Mouse (Mus musculus): ENCODE results near the gene Icosl.
"Not testable (repeated sequence)": the region's sequence is repeated elsewhere in the genome, so short reads cannot be mapped to it uniquely, and the experiment has no call there.

Gene Icosl

GRCm38 (mm10) chr10:78115153-78115552 lies 46.1 kb downstream of the Icosl start:
- DNase-seq (ENCODE audit: low spot score in 2 of 2) = peak in 1 of 2 experiments; percentile 6

GRCm38 (mm10) chr10:78119422-78119821 lies 50.3 kb downstream of the Icosl start:
- DNase-seq (ENCODE audit: low spot score in 2 of 2) = no peak

- not testable (repeated sequence) for DNase-seq (ENCODE audit: low spot score in 2 of 2)
These were observed 55.0 kb downstream of the Icosl start for GRCm38 (mm10) chr10:78124137-78124536.

- not testable (repeated sequence) for DNase-seq (ENCODE audit: low spot score in 2 of 2)
These were observed 56.0 kb downstream of the Icosl start for GRCm38 (mm10) chr10:78125061-78125460.

GRCm38 (mm10) chr10:78126311-78126710 lies 57.2 kb downstream of the Icosl start:
- DNase-seq (ENCODE audit: low spot score in 2 of 2) = no peak

GRCm38 (mm10) chr10:78127046-78127870 lies 58.2 kb downstream of the Icosl start:
- DNase-seq (ENCODE audit: low spot score in 2 of 2) = no peak

- no peak for DNase-seq (ENCODE audit: low spot score in 2 of 2)
These were observed 58.8 kb downstream of the Icosl start for GRCm38 (mm10) chr10:78127931-78128330.

GRCm38 (mm10) chr10:78128647-78129046 lies 59.5 kb downstream of the Icosl start:
- DNase-seq (ENCODE audit: low spot score in 2 of 2) = no peak

GRCm38 (mm10) chr10:78129423-78129822 lies 60.3 kb downstream of the Icosl start:
- no peak for DNase-seq (ENCODE audit: low spot score in 2 of 2)

- DNase-seq (ENCODE audit: low spot score in 2 of 2) = no peak
These were observed 60.9 kb downstream of the Icosl start for GRCm38 (mm10) chr10:78129998-78130397.

Data from right cerebral cortex, adult 2 months (tissue).